Mouse (Mus musculus): ENCODE measurements around the gene Fgfr2.
A peak's percentile ranks its signal among the peaks of the same experiment; 100 is the strongest.

Fgfr2 gene

DNA sequence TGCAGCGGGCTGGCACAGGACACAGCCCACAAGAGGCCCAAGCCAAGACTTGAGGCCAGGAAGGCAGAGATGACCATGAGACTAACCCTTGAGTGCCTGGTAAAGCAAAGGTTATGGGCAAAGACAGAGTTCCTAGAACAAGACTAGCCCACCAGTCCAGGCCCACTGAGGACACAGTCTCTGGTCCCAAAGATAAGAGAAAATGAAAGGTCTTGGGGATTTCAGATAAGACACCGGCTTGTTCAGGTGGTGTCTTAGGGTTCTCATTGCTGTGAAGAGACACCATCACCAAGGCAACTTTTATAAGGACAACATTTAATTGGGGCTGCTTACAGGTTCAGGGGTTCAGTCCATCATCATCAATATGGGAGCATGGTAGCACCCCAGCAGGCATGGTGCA is 779.2 kb downstream of the Fgfr2 start:
- DNase-seq (ENCODE audit: low read depth, low spot score): no peak
- Histone ChIP-seq H3K36me3 (ENCODE audit: control insufficient read depth, insufficient read depth, low read length, poor library complexity, severe bottlenecking) (no peaks in the 10 kb centered on the region), H3K27me3 (ENCODE audit: control insufficient read depth, insufficient read depth, low read length, poor library complexity, severe bottlenecking) (no peaks in the 10 kb centered on the region)

- Histone ChIP-seq H3K27me3 (ENCODE audit: control insufficient read depth, insufficient read depth, low read length, poor library complexity, severe bottlenecking) (no peaks in the 10 kb centered on the region), H3K36me3 (ENCODE audit: control insufficient read depth, insufficient read depth, low read length, poor library complexity, severe bottlenecking) (no peaks in the 10 kb centered on the region)
- no peak for DNase-seq (ENCODE audit: low read depth, low spot score)
These were observed 780.0 kb downstream of the Fgfr2 start for GRCm38 (mm10) chr7:132343146-132343545.

GRCm38 (mm10) chr7:132339041-132339839 is 783.9 kb downstream of the Fgfr2 start:
- H3K36me3 ChIP-seq (ENCODE audit: control insufficient read depth, insufficient read depth, low read length, poor library complexity, severe bottlenecking): no peaks in the 10 kb centered on the region
- H3K27me3 ChIP-seq (ENCODE audit: control insufficient read depth, insufficient read depth, low read length, poor library complexity, severe bottlenecking): no peaks in the 10 kb centered on the region
- no peak for DNase-seq (ENCODE audit: low read depth, low spot score)

GRCm38 (mm10) chr7:132338350-132338749 is 784.8 kb downstream of the Fgfr2 start:
- Histone ChIP-seq H3K36me3 (ENCODE audit: control insufficient read depth, insufficient read depth, low read length, poor library complexity, severe bottlenecking) (no peaks in the 10 kb centered on the region), H3K27me3 (ENCODE audit: control insufficient read depth, insufficient read depth, low read length, poor library complexity, severe bottlenecking) (no peaks in the 10 kb centered on the region)
- DNase-seq (ENCODE audit: low read depth, low spot score): no peak

DNA sequence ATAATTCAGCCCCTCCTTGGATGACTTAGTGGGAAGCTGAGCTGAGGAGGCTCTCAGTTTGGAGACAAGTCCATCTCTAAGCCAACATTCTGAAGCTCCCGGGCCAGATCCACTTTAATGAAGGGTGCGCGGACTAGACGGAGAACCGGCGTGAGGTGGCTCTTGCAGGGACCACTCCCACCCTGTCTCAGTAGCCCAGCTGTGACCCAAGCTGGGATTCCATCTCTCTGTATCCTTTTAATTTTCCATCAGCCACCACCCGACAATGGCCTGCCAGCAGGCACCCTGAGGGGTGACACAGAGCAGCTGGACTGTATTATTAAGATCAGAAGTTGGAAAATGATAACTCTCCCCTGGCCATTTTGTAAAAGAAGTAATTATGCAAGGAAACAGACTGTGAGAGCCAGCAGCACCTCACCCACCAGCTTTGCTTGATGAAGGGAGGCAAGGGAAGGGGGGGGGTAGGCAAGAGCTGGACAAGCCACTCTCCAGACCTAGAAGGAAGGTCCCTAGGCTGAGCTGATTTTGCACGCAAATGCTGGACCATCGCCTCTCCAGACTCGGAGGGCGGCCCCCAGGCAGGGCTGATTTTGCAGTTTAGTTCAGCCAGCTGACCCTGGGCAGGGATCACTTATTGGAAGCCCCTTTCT is 785.8 kb downstream of the Fgfr2 start:
- DNase-seq (ENCODE audit: low read depth, low spot score): no peak
- no peaks in the 10 kb centered on the region for H3K27me3 ChIP-seq (ENCODE audit: control insufficient read depth, insufficient read depth, low read length, poor library complexity, severe bottlenecking)
- no peaks in the 10 kb centered on the region for H3K36me3 ChIP-seq (ENCODE audit: control insufficient read depth, insufficient read depth, low read length, poor library complexity, severe bottlenecking)

DNA sequence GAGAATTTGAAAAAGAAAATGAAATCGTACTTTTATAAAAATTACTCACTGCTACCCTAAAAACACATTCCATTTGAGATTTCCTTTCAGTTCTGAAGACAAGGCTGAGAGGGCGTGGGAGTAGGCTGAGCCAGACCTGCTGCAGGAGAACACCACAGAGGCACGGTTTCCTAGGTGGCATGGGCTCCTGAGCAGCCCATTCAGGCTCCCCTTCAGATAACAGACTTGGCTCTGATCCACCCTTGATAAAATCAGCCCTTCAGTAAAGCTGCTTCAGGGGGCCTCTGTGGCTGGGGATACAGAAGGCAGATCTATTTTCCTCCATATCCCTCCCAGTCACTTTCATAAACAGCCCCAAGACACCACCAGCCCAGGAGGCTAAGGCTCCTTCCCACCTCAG is 786.4 kb downstream of the Fgfr2 start:
- Histone ChIP-seq H3K27me3 (ENCODE audit: control insufficient read depth, insufficient read depth, low read length, poor library complexity, severe bottlenecking) (no peaks in the 10 kb centered on the region), H3K36me3 (ENCODE audit: control insufficient read depth, insufficient read depth, low read length, poor library complexity, severe bottlenecking) (no peaks in the 10 kb centered on the region)
- no peak for DNase-seq (ENCODE audit: low read depth, low spot score)

DNA sequence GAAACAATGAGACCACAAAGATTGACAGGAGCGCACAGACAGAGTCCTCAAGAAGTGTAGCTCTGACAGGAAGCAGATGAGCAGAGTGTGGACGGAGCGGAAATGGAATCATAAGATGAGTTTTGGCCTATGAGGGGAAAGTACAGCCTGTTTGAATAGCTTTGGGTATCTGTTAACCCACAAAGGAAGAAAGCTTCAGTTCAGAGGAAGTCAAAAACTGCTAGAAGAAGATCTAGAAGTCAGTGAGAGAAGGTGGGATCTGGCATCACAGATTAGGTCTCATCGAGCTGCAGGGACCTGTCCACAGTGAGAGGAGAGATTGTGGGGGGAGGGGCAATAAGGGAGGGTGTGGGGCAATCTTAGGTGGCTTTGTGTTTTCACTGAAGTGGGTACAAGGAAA is 787.8 kb downstream of the Fgfr2 start:
- DNase-seq (ENCODE audit: low read depth, low spot score): peak; percentile 58
- H3K27me3 ChIP-seq (ENCODE audit: control insufficient read depth, insufficient read depth, low read length, poor library complexity, severe bottlenecking): no peaks in the 10 kb centered on the region
- no peaks in the 10 kb centered on the region for H3K36me3 ChIP-seq (ENCODE audit: control insufficient read depth, insufficient read depth, low read length, poor library complexity, severe bottlenecking)

DNA sequence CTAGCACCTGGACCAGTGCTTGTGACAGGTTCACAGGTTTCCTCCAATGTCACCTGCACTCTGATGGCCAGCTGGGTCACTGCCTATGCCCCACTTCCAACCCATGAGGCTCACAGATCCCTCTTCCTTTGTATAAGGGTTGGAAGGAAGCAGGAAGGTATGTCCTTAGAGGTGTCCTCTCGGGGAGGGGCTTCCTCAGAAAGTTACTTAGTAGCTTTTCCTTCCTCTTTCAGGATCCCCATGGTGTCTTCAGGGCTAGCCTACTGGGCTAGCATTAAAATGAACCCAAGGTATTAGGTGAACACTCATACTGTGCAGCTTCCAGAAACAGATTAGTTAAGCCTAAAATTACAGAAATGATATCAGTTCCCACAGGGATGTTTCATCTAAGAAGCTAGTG is 790.1 kb downstream of the Fgfr2 start:
- peak; percentile 35 for DNase-seq (ENCODE audit: low read depth, low spot score)
- no peaks in the 10 kb centered on the region for H3K36me3 ChIP-seq (ENCODE audit: control insufficient read depth, insufficient read depth, low read length, poor library complexity, severe bottlenecking)
- H3K27me3 ChIP-seq (ENCODE audit: control insufficient read depth, insufficient read depth, low read length, poor library complexity, severe bottlenecking): no peaks in the 10 kb centered on the region

DNA sequence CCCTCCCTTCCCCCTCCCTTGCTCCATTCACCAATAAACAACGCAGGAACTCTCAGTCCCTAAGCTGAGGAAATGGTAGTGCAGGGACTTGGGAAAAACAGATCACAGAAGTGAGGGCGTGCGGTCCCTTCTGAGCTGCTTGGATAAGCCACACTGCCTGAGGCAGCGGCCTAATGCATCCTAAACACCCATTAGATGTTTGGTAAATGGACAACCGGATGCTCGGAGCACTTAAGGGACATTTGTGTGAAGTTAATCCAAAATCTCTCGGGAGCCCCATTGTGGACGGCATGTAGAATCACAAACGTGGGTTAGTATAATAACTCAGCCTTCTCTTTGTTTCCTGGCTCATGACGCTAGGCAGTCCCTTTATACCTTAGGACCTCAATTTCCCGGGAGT is 791.0 kb downstream of the Fgfr2 start:
- no peaks in the 10 kb centered on the region for H3K36me3 ChIP-seq (ENCODE audit: control insufficient read depth, insufficient read depth, low read length, poor library complexity, severe bottlenecking)
- DNase-seq (ENCODE audit: low read depth, low spot score): no peak

GRCm38 (mm10) chr7:132330179-132330578 is 793.0 kb downstream of the Fgfr2 start:
- no peak for DNase-seq (ENCODE audit: low read depth, low spot score)
- Histone ChIP-seq H3K36me3 (ENCODE audit: control insufficient read depth, insufficient read depth, low read length, poor library complexity, severe bottlenecking) (no peaks in the 10 kb centered on the region), H3K27me3 (ENCODE audit: control insufficient read depth, insufficient read depth, low read length, poor library complexity, severe bottlenecking) (no peaks in the 10 kb centered on the region)

More for the DNA sequence above, 791.0 kb downstream of the Fgfr2 start:
- H3K27me3 ChIP-seq (ENCODE audit: control insufficient read depth, insufficient read depth, low read length, poor library complexity, severe bottlenecking): no peaks in the 10 kb centered on the region

DNA sequence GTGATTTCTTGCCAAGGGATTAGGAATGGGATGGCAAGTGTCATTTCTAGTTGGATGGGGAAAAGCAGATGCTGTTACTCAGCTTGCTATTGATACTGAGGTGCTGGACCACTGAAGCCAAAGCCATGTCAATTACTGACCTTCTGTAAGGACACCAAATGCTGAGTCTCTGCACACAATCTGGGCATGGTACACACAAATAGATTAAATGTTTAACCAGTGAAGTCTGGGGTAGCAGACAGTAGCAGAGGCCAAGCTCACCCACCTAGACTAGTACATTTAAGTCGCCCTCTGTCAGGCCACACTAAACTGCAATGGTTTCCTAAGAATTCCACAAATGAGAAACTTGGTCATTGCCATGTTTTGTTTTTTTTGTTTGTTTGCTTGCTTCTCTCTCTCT is 794.5 kb downstream of the Fgfr2 start:
- no peak for DNase-seq (ENCODE audit: low read depth, low spot score)
- Histone ChIP-seq H3K36me3 (ENCODE audit: control insufficient read depth, insufficient read depth, low read length, poor library complexity, severe bottlenecking) (no peaks in the 10 kb centered on the region), H3K27me3 (ENCODE audit: control insufficient read depth, insufficient read depth, low read length, poor library complexity, severe bottlenecking) (no peaks in the 10 kb centered on the region)

DNA sequence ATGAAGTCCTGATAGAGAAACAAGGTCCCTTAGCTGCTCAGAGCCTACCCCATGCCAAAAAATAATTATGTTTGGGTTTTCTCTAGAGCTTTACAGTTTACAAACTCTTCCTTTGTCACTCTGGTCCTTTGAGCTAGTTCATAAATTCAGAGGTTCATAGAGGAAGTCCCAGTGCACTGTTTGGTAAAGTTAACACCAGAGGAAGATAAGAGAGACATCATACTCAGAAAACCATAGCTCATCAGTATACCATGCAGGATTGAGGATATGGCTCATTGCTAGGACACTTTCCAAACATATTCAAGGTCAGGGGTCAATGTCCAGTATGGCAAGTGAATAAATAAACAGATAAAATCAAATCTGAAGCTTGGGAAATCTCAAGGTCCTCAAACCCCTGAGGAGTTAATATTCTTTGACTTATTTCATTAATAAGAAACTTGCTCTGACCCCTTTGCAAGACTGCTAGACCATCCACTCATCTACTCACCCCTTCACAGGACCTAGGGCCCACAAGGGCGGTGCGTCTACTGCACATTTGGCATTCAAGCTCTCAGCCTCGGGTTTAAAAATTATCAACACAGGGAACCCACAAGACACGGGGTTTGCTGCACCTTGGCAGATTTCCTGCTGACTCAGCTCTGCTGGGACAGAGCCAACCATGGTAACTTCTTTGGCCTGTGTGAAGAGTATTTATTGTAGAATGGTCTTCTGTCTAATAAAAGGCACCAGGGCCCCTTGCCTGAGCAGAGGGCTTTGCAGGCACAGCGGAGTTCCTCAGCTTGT is 797.4 kb downstream of the Fgfr2 start:
- no peaks in the 10 kb centered on the region for H3K36me3 ChIP-seq (ENCODE audit: control insufficient read depth, insufficient read depth, low read length, poor library complexity, severe bottlenecking)
- no peaks in the 10 kb centered on the region for H3K27me3 ChIP-seq (ENCODE audit: control insufficient read depth, insufficient read depth, low read length, poor library complexity, severe bottlenecking)
- DNase-seq (ENCODE audit: low read depth, low spot score): no peak

DNA sequence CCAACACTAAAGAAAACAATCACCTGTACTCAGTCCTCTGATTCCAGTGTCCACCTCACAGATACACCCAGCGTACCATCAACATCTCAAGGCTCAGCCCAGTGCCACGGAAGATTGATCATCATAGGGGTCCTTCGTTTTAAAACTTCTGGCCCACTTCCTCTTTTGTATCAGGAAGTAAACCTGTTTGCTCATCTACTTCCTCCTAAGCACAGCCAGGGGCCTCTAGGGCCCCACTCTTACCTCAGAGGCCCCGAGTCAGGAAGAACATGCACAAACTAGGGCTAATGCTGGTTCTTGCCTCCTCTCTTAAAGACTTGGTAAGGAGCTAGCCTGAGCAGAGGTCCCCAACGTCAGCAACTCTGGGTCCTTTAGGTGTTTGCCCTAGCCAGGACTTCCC is 799.7 kb downstream of the Fgfr2 start:
- peak; percentile 88 for DNase-seq (ENCODE audit: low read depth, low spot score)

GRCm38 (mm10) chr7:132321392-132321958 is 801.7 kb downstream of the Fgfr2 start:
- Histone ChIP-seq H3K36me3 (ENCODE audit: control insufficient read depth, insufficient read depth, low read length, poor library complexity, severe bottlenecking) (no peaks in the 10 kb centered on the region), H3K27me3 (ENCODE audit: control insufficient read depth, insufficient read depth, low read length, poor library complexity, severe bottlenecking) (no peaks in the 10 kb centered on the region)
- DNase-seq (ENCODE audit: low read depth, low spot score): no peak

More for the DNA sequence above, 799.7 kb downstream of the Fgfr2 start:
- Histone ChIP-seq H3K27me3 (ENCODE audit: control insufficient read depth, insufficient read depth, low read length, poor library complexity, severe bottlenecking) (no peaks in the 10 kb centered on the region), H3K36me3 (ENCODE audit: control insufficient read depth, insufficient read depth, low read length, poor library complexity, severe bottlenecking) (no peaks in the 10 kb centered on the region)
